8 mouse cellular contexts compared by ENCODE assay signal in genomic region chr2:30794179-30795108, GRCm38 (mm10). TPM values are rescaled to one million over a fixed set of nuclear protein-coding genes. Genes with fewer than 3 reads are reported as not detected.
DNase-seq lines count a peak whose midpoint lies in the region; ATAC-seq lines count a peak whose summit lies in the region.

No protein-coding gene starts in this region.

- ATAC-seq in intestine, embryonic 15.5 days, result peak; percentile 84
- ATAC-seq in megakaryocyte-erythroid progenitor cell, adult 5-6 weeks (replicated peaks; ENCODE audit: low FRiP score, low TSS enrichment, poor library complexity, severe bottlenecking), result peak; percentile 64

- intact Hi-C loops in gastrocnemius, postnatal 36 days (cut with DNase I), result loop anchor here (2.0 to 5.0 kb wide), 4 partner anchors 82 to 360 kb away; no protein-coding TSS in a partner anchor
- intact Hi-C loops in left cerebral cortex, postnatal 14 days (cut with DNase I), result loop anchor here (2.0 to 5.0 kb wide), 3 partner anchors 192 to 354 kb away; no protein-coding TSS in a partner anchor

- H3K9me3 ChIP-seq in intestine, embryonic 15.5 days, result no peaks in the 10 kb centered on the region

- H3K27me3 ChIP-seq in intestine, embryonic 15.5 days (replicated peaks), result no peaks in the 10 kb centered on the region; the same call in 1 of the 2 replicates

- peak overlapping the region; percentile 82 for H3K27ac ChIP-seq in intestine, embryonic 15.5 days

- H3K4me1 ChIP-seq in intestine, embryonic 15.5 days (replicated peaks), result peaks cover 23% of the 10 kb centered on the region

- H3K9ac ChIP-seq in intestine, embryonic 15.5 days, result peak overlapping the region; percentile 37; the same call in 1 of the 2 replicates

- H3K36me3 ChIP-seq in intestine, embryonic 15.5 days, result no peaks in the 10 kb centered on the region

- DNase-seq in adrenal gland, adult 8-10 months, result peak; percentile 87
- DNase-seq in embryo, embryonic 11.5 days (ENCODE audit: low read depth, low spot score), result peak; percentile 87
- DNase-seq in gastrocnemius, postnatal 36 days, result peak; percentile 94 to 99
- peak; percentile 95 to 98 for DNase-seq in left cerebral cortex, postnatal 14 days (ENCODE audit: low spot score in 2 of 2)
- DNase-seq in right cerebral cortex, postnatal 14 days, result peak; percentile 93
- DNase-seq in urinary bladder, postnatal 25 days (ENCODE audit: low spot score), result peak; percentile 98

- H3K4me2 ChIP-seq in intestine, embryonic 15.5 days (replicated peaks), result peak overlapping the region; percentile 84

- 3% methylated on average over 48 of the region's 48 CpGs for WGBS in intestine, embryonic 15.5 days

- H3K4me3 ChIP-seq in intestine, embryonic 15.5 days (replicated peaks), result peak overlapping the region; percentile 42

RNA-seq across cellular contexts. Expression of gene 1700001O22Rik, which starts 9.0 kb away (rescaled TPM):
- total RNA-seq in adrenal gland, adult 8-10 months (2022), result 1 to 10 TPM; 3.6 to 6.2 (median 5.7) TPM
- 1 to 10 TPM; 1.3 to 5.3 TPM for total RNA-seq in gastrocnemius, postnatal 36 days (2021)
- 1.1 and 1.8 TPM in 2 replicates for polyA plus RNA-seq in intestine, embryonic 15.5 days (2015; fragmentation: Nextera tagmentation; extraction: Ambion mirVana)
- 1 to 10 TPM; 2.4 to 3.6 TPM for total RNA-seq in left cerebral cortex, postnatal 14 days (2021)
- total RNA-seq in megakaryocyte-erythroid progenitor cell, adult 5-6 weeks (2014; fragmentation: Nextera tagmentation), result 0.54 and 1.2 TPM in 2 replicates
- not detected in 2 replicates for total RNA-seq in megakaryocyte-erythroid progenitor cell, adult 5-6 weeks (2017)

RNA-seq across cellular contexts. Expression of gene Ntmt1, which starts 13.2 kb away (rescaled TPM):
- 10 to 100 TPM; 40.1 to 77.8 (median 49.1) TPM for total RNA-seq in adrenal gland, adult 8-10 months (2022)
- 10 to 100 TPM; 13.0 to 15.9 TPM for total RNA-seq in gastrocnemius, postnatal 36 days (2021)
- 84.5 and 85.4 TPM in 2 replicates for polyA plus RNA-seq in intestine, embryonic 15.5 days (2015; fragmentation: Nextera tagmentation; extraction: Ambion mirVana)
- 10 to 100 TPM; 39.6 to 40.7 TPM for total RNA-seq in left cerebral cortex, postnatal 14 days (2021)
- 23.7 and 36.8 TPM in 2 replicates for total RNA-seq in megakaryocyte-erythroid progenitor cell, adult 5-6 weeks (2014; fragmentation: Nextera tagmentation)
- total RNA-seq in megakaryocyte-erythroid progenitor cell, adult 5-6 weeks (2017), result 9.8 and 14.7 TPM in 2 replicates

RNA-seq across cellular contexts. Expression of gene Asb6, which starts 35.7 kb away (rescaled TPM):
- 10 to 100 TPM; 32.9 to 41.3 (median 33.4) TPM for total RNA-seq in adrenal gland, adult 8-10 months (2022)
- 1 to 10 TPM; 6.6 to 7.6 TPM for total RNA-seq in gastrocnemius, postnatal 36 days (2021)
- polyA plus RNA-seq in intestine, embryonic 15.5 days (2015; fragmentation: Nextera tagmentation; extraction: Ambion mirVana), result 22.4 and 23.3 TPM in 2 replicates
- 10 to 100 TPM; 30.7 to 35.9 TPM for total RNA-seq in left cerebral cortex, postnatal 14 days (2021)
- total RNA-seq in megakaryocyte-erythroid progenitor cell, adult 5-6 weeks (2014; fragmentation: Nextera tagmentation), result 30.1 and 31.3 TPM in 2 replicates
- total RNA-seq in megakaryocyte-erythroid progenitor cell, adult 5-6 weeks (2017), result 16.2 and 37.6 TPM in 2 replicates

RNA-seq across cellular contexts. Expression of gene Prrx2, which starts 40.3 kb away (rescaled TPM):
- total RNA-seq in adrenal gland, adult 8-10 months (2022), result 1 to 10 TPM in 2 of 4 experiments, under 1 TPM in 2; 0.59 to 2.2 (median 1.3) TPM
- total RNA-seq in gastrocnemius, postnatal 36 days (2021), result 1 to 10 TPM; 1.9 to 2.4 TPM
- 2.5 and 4.3 TPM in 2 replicates for polyA plus RNA-seq in intestine, embryonic 15.5 days (2015; fragmentation: Nextera tagmentation; extraction: Ambion mirVana)
- total RNA-seq in left cerebral cortex, postnatal 14 days (2021), result 1 to 10 TPM; 2.3 to 3.3 TPM
- not detected in 2 replicates for total RNA-seq in megakaryocyte-erythroid progenitor cell, adult 5-6 weeks (2014; fragmentation: Nextera tagmentation)
- total RNA-seq in megakaryocyte-erythroid progenitor cell, adult 5-6 weeks (2017), result not detected in 2 replicates

Comparison
In these comparisons a context has a peak if more than half of its experiments do, and no peak if none do; other contexts are left out.
1. Peak in every context shown above with its lines: DNase-seq, ATAC-seq, H3K4me3 ChIP-seq and H3K27ac ChIP-seq.